Mouse (Mus musculus) adrenal gland, adult 18-20 months (tissue): ENCODE data around the gene Eef1b2. TPM values are rescaled to one million over a fixed set of nuclear protein-coding genes. Genes with fewer than 3 reads are reported as not detected.

Source experiments
- DNase-seq, 2 experiments: peaks; one replicate each; pipeline ENCODE4 v3.0.0; 2021 to 2022; ENCODE audit warnings: low spot score in 2 of 2
- total RNA-seq, 2 experiments: library from RNA; stranded (reverse); gene quantifications; 1 replicate in 1 of 2; 2 replicates in 1 of 2; pipeline ENCODE4 v1.2.3; 2021

The Eef1b2 gene
- total RNA-seq, 2 experiments from 2014 or later, result 584 to 627 TPM

GRCm38 (mm10) chr1:63190851-63191250 lies 14.2 kb downstream of the Eef1b2 start:
- DNase-seq, result no peak

DNA sequence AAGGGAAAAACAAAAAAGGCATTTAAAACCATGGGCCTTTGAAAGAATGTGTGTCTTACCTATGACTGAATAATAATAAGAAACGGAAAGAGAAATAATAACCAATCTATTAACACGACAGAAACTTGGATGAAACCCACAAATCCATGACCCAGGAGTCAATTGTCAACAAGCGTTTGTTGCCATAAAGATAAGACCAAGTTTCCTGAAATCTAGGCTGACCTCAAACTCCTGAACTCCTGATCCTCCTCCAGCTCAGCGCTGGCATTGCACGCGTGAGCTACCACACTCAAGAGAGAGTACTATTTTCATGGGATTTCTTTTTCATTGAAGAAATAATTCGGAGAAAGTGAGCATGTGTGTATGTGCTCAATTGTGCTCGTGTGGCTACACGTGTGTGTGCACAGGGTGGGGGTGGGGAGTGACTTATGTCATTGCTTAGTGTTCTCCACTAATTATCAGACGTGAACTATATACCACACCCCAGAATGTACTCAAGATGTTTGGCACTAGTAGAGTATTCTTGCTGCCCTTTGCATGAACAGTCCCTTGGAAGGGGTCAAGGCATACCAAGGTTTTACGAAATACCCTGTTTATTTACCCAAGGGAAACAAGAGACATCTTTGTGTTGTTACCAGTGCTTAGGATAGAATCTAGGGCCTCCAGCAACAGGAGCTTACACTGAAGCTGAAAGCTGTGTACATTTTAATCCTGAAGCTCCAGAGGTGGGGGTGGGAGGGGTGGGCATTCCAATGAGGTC lies 15.9 kb downstream of the Eef1b2 start:
- no peak for DNase-seq

GRCm38 (mm10) chr1:63195848-63196512 lies 19.4 kb downstream of the Eef1b2 start:
- DNase-seq, result no peak

GRCm38 (mm10) chr1:63199387-63199786 lies 22.8 kb downstream of the Eef1b2 start:
- no peak for DNase-seq

- no peak for DNase-seq
Observed at GRCm38 (mm10) chr1:63200322-63200721, 23.7 kb downstream of the Eef1b2 start.

DNA sequence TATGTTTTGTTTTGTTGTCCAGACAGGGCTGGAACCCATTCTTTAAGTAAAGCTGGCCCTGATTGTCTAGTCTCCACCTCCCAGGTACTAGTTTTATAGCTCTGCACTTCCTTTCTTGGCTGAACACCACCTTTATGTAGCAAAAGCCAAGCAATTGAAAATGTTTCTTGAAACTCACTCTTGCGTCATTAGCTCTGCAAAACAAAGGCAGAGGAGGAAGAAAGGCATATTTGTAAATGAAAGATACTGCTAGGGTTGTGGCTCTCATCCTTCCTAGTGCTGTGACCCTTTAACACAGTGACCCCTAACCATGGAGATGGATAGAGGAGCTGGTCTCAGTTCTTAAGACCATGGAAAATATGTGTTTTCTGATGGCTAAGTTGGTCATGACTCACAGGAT lies 25.0 kb downstream of the Eef1b2 start:
- no peak for DNase-seq

DNA sequence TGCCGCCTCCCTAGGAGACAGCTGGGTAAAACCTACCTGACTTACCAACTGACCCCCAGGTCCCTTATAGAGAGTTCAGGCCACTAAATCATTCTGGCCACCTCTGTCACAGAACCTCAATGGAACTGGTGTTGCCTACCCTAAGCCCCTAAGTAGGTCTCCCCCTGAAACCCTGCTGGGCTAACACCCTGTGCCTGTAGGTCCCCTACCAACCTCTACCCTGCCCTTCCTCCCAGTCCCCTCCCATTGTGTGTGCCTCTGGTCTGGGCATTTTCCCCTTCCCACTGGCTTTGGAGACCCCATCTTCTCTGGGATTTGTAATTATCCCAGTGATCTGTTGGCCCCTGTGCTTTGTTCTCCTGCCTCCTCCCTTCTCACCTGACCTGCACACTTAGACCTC lies 26.8 kb downstream of the Eef1b2 start:
- no peak for DNase-seq

DNA sequence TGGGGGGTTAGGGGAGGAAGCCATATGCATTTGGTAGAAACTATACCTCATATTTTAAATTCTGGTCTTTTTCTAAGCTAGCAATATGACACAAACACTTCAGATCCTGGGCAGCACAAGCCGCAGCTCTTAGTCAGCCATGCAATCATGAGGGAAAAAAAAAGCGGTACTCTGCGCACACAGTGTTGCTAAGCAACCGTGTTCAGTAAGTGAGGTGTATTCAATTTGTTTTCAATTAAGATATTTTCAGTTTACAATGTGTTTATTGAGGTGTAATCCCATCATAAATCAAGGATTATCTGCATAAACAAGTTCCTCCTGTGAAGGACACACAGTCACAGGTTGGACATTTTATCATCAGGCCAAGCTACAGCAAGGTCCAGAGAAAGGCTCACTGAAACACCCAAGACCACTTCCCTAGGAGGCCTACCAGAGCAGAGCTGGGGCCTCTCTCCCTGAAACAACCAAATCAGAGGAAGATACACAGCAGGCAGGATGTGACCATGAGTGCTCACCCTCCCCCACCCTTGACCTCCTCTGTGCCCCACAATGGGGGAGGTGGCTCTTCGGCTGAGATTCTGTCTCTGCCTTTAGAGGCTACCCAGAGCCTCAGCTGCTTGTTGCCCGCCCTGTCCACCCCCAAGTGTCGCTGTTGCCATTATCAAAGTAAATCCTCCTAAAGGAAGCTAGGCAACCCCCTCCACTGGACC lies 27.5 kb downstream of the Eef1b2 start:
- DNase-seq, result no peak

DNA sequence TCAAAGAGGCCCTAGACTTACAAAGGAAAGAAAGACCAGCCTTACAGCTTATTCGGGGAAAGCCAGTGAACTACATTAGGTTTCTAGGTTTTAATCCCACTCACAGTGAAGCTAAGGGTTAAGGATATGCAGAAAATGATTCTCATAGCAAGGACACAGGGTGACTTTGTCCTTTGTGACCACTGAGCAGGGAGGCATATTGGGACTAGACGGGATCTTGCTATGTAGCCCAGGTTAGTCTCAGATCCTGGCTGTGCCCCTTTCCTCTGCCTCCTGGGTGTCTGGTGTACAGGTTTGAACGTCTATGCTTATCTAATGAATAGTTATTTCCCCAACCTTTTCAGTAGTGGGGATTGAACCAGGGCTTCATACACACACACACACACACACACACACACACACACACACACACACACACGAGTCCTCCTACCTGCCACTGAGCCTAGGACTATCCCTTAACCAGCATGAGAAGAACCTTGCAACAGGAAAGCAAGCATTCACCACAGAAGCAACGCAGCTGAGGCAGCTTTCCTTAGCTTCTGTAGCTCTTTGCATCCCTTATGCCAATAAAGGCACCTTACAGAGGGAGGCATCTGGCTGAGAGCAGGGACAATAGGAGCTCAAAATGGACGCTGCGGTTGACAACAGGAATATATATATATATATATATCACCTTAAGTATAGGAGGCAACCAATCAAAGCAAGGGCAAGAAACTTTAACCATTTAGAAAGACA lies 28.2 kb downstream of the Eef1b2 start:
- no peak for DNase-seq

- no peak for DNase-seq
Observed at GRCm38 (mm10) chr1:63207607-63208006, 31.0 kb downstream of the Eef1b2 start.

DNA sequence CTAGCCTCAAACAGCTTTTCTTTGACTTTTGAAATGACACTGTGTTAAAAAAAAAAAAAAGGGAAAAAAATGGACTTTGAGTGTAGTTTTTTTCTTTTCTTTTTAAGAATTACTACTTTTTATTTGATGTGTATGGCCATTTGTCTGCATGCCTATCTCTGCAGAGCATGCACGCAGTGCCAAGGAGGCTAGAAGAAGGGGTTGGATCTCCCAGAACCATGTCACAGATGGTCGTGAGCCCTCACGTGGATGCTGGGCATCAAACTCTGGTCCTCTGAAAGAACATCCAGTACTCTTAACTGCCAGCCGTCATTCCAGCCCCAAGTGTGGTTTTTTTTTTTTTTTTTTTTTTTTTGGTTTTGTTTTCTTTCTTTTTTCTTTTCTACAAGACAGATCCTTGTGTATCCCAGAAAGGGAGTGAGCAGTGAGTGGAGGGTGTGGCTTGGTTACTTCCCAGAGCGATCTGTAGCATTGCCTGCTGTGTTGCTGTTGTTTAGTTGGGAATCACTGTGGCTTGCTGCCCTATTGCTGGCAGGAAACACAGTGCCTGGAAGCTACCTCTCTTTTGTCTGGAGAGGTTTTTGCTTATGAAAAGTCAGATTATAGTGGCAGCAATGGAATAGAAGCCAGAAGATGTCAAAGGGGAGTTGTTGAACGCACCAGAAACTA lies 33.4 kb downstream of the Eef1b2 start:
- DNase-seq, result no peak

GRCm38 (mm10) chr1:63213478-63214270 lies 37.0 kb downstream of the Eef1b2 start:
- DNase-seq, result no peak

DNA sequence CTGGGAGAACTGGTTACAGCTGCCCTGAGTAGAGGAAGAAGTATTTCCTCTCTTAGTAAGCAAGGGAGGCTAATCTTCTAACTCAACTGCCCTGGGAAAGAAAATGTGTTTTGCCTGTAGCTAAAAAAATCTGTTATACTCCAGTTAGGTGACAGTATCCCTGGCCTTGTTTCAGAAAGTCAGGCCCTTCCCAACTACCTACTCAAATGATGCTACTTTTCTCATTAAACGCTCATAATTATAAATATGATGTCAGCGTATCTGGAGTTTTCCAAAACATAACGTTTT lies 37.6 kb downstream of the Eef1b2 start, which contains the start of gene Gpr1:
Gene Gpr1, minus strand, starts transcription at position 273 of the 288 bp plus-strand sequence.
- DNase-seq, result no peak

- DNase-seq, result no peak
Observed at GRCm38 (mm10) chr1:63214631-63215030, 38.0 kb downstream of the Eef1b2 start.

- no peak for DNase-seq
Observed at GRCm38 (mm10) chr1:63219277-63219676, 42.7 kb downstream of the Eef1b2 start.

- DNase-seq, result no peak
Observed at GRCm38 (mm10) chr1:63225009-63225408, 48.4 kb downstream of the Eef1b2 start.

DNA sequence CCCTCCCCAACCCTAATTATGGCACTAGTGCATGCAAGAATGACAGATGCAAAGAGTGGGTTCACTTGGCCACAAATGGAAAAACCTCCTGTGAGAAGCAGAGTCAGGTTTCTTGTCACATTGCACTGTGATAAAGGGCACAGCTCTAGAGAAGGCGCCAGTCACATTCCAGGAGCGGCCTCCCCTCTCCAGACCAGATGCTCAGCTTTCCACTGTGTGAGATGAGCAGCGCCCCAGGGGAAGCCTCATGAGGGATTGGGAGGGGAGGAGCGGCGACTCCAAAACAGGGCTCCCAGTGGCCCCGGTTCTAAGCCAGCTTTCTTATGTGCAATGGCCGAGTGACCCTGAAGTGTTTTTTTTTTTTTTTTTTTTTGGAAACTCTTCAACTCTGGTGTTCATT lies 49.3 kb downstream of the Eef1b2 start:
- no peak for DNase-seq

DNA sequence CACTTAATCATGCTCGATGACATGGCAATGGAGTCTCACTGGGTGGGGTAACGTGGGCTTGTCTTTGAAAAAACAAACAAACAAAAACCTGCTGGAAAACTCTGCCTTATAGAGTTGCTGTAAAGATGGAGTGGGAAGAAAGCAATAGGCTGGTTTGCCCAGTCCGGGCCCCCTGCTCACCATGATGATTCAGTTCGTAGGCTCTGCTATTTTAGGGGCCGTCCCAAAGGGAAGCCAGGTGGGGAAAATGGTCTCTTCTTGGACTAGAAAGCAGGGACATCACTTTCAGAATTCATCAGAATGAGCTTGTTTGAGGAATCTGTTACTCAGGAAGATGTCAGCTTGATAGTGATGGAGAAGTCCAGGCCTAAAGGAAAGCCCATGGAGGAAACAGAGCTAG lies 50.6 kb downstream of the Eef1b2 start:
- DNase-seq, result no peak
